Mouse (Mus musculus): Measurements from ENCODE around the gene Zp3.

Gene Zp3

DNA sequence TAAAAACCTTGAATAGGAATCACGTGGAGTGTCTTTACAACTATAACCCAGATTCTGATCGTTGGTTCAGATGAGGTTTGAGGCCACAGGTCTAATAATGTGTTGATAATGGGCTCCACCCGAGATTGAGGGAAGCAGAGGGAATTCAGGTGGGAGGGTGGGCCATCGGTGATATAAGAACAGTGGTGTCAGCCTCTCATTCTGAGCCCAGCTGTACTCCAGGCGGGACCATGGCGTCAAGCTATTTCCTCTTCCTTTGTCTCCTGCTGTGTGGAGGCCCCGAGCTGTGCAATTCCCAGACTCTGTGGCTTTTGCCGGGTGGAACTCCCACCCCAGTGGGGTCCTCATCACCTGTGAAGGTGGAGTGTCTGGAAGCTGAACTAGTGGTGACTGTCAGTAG is at the start of gene Zp3:
Zp3 (plus strand) TSS at position 196 of the 400 bp plus-strand sequence.
- DNase-seq (ENCODE audit: low spot score in 2 of 2) = no peak

DNA sequence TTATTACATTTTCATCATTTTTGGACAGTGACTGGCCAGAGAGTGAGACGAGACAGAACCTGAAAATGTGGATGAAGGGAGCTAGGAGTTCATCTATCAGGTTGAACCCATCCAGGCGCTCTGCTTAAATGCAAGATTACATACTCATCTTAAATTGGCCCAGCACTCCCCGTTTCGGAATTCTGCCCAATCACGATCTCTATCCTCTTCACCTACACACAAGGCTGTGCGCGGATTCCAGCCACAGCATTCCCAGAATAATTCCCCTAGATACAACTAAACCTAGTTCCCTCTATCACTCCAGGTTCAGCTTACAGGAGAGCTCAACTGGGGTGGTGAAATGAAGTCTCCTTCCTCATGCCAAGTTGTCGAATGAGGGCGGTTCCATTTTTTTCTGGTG is 48.4 kb upstream of the Zp3 start:
- DNase-seq (ENCODE audit: low spot score in 2 of 2) = no peak

DNA sequence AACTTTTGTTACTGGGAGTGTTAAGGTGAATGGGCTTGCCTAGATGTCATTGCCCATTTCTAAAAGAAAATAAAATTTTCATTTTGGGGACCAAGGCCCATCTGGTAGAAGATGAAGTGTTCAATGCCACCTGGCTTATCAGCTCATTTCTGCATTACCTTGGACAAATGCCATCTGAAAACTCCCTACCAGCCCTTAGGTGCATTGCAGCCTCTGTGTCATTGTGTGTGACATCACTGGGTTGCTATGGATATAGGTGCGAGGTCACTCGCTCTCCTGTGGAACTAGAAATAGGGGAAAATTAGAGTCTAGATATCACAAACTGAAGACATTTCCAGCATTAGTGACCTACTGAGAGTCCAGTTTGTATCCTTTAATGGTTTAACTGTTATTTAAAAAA is 47.5 kb upstream of the Zp3 start:
- DNase-seq (ENCODE audit: low spot score in 2 of 2) = no peak

DNA sequence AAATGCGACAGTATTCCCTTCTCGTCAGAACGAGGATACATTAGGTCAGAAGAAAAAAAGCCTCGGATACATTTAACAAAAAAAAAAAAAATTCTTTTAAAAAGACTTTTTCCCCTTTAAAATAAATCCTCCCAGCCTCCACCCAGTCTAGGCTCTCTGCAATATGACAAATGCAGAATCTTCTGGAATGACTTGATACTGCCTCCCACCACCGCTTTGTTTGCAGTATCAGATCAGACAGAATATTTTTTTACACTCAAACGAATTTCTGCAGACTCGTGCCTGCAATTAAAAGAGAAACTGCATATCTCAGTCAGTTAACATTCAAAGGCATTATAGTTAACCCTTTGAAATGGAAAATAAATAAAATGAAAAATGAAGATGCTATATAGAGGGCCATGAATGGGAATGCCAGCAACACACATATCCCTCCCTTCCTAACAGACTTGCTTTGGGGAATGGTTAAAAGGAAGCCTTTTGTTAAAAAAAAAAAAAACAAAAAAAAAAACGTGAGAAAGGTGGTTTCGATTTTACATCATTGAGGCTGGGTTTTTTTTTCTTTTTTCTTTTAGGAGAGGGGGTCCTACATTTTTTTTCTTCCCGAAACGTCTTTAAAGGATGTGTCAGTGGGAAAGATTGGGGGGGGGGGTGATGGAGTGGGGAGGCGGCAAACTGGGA is 46.5 kb upstream of the Zp3 start:
- no peak for DNase-seq (ENCODE audit: low spot score in 2 of 2)

DNA sequence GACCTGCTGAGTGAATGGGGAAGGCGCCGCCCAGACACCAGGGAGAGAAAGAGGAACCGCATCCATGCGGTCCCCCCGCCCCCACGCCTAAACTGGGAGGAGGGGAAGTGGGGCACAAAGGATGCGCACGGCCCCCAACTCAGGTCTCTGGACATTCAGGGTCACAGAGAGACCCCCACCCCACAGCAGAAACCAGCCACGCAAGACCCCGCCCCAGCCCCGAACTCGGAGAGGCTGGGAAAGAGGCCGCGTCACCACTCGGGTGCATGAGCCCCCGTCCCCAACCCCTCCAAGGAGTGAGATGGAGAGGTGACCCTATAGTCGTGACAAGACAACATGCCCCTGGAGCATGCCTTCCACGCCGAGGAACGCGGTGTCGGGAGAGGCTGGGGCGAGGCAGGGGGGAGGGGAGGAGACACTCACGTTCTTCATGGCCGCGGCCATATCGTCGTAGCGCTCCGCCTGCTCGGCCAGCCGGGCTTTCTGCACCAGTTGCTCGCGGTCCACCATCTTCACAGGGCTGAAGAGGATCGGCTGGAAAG is 45.9 kb upstream of the Zp3 start:
- peak; percentile 80 to 85 for DNase-seq (ENCODE audit: low spot score in 2 of 2)

DNA sequence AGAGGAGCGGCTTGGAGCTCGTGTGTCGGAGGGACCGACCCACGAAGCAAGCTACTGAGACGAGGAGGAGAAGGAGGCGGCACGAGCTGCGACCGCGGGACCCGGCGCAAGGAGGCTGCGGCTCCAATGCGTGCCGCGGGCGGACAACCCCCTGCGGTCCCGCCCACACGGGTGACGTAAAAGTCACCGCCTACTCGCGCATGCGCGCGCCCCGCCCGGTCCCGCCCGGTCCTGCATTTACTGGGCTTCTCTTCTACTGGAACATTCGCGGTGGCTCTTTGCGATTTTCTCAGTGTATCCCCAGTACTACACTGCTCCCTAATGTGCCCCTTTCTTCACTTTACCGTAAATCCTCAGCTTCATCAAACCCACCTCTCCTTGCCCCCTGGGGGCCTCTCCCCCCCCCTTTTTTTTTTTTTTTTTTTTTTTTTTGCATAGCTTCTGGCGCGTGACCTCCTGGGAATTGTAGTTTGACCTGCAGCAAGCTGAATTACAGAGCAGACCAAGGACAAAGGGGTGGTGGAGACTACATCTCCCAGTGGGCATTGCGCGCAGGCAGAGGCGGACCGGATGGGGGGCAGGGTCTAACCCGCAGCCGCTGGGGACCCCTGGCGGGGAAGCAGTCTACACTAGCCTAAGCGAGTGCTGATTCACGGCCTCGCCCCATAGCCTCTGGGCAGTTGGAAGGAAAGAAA is 45.3 kb upstream of the Zp3 start, which contains the start of gene Ywhag:
Ywhag (minus strand) TSS at position 136 of the 695 bp plus-strand sequence.
- DNase-seq (ENCODE audit: low spot score in 2 of 2) = peak; percentile 94 to 97

DNA sequence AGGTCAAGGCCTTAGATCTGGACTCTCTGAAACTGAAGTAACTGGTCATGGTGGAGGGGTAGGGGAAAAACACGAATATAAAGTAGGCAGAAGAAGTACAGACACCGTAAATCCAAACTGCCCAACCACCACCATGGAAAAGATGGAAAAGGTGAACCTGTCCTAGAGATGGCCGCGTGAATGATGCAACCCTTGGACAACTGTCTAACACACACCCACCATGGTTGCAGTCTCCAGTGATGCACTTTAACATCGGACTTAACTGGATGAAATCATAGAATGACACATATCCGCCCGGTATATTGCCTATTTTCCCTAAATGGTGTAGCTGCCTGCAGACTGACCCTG is 44.7 kb upstream of the Zp3 start:
- no peak for DNase-seq (ENCODE audit: low spot score in 2 of 2)

DNA sequence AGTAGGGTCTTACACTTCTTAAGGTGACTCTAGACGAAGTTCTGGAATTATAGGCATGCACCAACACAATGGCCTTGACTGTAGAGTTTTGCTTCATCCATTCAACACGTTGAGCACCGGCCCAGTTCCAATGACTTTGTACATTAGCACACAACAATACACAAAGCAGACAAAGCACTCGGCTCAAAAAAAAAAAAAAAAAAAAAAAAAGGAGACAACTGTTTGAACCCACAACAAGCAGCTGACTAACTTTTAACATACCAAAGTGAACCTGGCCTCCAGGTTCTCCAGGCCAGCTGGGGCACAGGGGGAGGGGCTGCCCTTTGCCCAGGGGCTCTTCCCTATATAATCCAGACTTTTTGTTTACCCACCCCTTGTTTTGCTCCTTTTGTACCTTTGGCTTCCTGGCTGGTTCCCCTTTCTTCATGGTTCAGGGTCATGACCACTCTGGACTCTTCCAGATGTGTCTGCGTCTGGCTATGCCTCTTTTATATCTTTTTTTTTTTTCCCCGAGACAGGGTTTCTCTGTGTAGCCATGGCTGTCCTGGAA is 44.2 kb upstream of the Zp3 start:
- DNase-seq (ENCODE audit: low spot score in 2 of 2) = no peak

DNA sequence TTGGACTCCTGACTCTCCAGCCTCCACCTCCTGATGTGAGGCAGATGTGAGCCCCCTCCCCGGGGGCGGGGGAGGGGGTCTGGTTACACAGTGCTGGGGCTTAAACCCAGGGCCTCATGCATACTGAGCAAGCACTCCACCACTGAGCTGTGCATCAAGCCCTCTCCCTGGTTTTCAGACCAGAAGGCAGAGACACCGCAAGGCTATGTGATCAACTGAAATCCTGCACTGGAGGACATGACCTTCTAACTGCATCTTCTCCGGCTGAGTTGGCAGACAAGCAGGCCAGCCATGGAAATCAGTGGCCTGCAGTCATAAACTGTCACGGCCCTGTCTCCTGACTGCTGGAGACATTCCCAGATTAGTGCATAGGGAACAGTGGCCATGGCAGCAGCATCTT is 39.3 kb upstream of the Zp3 start:
- DNase-seq (ENCODE audit: low spot score in 2 of 2) = no peak

DNA sequence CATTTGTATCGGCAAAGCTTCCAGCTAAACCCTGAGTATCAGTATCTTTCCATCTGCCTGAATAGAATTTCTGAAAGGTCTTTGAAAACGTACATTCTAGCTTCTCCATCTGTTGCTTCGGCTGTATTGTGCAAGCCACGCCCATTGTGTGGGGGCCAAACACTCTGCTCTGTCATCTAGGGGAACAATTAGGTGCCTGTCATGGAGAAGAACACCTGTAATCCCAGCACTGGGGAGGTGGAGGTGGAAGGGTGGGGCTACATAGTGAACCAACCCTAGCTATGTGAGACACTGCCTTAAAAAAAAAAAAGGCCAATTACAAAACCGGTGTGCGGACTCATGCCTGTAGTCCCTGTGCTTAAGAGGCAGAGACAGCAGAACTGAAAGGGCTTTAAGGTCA is 37.2 kb upstream of the Zp3 start:
- no peak for DNase-seq (ENCODE audit: low spot score in 2 of 2)

DNA sequence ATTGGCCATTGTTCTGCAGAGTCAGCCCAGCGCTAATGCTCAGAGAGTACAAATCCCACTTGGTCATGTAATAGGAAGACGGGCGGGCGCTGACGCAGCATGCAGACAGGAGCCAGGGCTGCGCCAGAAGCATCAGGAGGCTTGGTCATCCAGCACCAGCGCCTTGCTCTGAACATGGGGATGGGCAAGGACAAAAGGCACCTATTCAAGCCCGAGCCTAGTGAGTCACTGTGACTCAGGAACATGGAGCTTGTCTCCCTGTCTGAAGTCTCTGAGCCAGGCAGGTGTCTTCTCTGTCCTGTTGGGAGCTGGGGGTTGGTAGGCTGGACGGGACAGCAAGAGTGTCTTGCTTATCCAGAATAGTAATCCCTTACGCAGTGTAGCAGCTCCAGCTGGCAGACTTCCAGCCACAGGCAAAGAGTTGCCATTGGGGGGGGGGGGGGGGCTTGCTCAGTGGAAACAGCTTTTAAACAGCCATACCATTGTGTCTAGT is 33.9 kb upstream of the Zp3 start:
- DNase-seq (ENCODE audit: low spot score in 2 of 2) = no peak

DNA sequence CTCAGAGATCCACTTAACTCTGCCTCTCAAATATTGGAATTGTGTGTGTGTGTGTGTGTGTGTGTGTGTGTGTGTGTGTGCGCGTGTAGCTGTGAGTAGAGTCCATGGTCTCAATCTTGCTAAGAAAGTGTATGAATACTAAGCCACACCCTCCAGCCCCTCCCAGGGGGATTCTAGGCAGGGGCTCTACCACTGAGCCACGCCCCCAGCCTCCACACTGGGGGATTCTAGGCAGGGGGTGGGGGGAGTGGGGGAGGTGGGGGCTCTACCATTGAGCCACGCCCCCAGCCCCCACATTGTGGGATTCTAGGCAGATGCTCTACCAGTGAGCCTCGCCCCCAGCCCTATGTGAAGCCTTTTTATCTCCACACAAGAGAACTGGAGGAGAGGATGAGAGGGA is 33.3 kb upstream of the Zp3 start:
- no peak for DNase-seq (ENCODE audit: low spot score in 2 of 2)

DNA sequence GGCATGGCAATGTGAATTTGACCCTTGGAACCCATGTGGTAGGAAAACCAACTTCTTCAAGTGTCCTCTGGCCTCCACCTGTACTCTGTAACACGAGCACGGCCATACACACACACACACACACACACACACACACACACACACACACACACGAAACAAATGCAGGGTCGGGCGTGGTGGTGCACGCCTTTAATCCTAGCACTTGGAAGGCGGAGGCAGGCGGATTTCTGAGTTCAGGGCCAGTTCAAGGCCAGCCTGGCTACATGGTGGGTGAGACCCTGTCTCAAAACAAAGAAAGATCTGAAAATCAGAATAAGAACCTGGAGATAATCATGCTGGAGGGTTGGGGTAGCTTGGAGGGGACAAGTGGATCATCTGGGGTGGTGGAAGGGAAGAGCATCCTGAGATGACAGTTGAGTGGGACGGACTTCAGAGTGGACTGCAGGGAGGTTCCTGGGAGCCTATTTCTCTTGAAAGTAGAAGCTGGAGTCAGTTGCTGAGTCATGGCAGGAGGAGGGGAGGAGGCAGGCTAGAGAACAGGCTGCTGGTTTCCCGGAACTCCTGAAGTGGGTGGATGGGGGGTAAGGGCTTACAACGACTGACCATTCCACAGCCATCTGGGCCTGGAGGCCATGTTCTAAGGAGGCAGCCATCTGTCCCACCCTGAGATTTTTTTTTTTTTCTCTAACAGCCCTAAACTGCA is 29.0 kb upstream of the Zp3 start:
- DNase-seq (ENCODE audit: low spot score in 2 of 2) = no peak

DNA sequence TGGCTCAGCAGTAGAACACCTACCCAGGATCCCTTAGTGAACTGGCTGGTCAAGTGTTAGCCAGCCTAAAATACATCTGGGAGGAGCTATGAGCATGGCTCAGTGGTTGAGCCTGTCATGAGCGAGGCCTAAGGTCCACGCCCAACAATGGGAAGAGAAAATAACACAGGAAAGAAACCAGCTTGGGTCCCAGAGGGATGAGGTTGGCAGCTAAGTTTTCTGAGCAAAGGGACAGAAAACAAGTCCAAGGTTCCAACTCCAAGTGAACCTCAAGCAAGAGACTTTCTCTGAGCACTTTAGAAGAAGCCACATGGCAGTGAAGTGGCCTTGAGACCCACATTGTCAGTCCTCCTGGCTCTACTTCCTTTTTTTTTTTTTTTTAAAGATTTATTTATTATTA is 28.2 kb upstream of the Zp3 start:
- no peak for DNase-seq (ENCODE audit: low spot score in 2 of 2)

DNA sequence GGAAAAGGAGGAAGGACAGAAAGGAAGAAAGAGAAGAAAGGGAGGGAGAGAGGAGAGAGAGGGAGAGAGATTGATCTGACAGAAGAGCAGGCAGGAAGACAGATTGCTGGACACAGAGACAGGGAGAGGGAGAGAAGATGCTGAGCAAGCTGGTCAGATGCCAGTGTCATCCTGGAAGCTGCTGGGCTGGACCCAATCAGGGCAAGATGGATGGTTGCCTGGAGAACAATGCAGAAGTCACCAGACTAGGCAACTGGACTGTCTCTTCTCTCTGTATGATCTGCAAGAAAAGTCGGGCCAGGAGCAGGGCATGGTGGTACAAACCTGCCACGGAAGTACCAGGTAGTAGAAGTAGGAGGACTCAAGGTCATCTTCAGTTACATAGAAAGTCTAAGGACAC is 27.1 kb upstream of the Zp3 start:
- no peak for DNase-seq (ENCODE audit: low spot score in 2 of 2)

DNA sequence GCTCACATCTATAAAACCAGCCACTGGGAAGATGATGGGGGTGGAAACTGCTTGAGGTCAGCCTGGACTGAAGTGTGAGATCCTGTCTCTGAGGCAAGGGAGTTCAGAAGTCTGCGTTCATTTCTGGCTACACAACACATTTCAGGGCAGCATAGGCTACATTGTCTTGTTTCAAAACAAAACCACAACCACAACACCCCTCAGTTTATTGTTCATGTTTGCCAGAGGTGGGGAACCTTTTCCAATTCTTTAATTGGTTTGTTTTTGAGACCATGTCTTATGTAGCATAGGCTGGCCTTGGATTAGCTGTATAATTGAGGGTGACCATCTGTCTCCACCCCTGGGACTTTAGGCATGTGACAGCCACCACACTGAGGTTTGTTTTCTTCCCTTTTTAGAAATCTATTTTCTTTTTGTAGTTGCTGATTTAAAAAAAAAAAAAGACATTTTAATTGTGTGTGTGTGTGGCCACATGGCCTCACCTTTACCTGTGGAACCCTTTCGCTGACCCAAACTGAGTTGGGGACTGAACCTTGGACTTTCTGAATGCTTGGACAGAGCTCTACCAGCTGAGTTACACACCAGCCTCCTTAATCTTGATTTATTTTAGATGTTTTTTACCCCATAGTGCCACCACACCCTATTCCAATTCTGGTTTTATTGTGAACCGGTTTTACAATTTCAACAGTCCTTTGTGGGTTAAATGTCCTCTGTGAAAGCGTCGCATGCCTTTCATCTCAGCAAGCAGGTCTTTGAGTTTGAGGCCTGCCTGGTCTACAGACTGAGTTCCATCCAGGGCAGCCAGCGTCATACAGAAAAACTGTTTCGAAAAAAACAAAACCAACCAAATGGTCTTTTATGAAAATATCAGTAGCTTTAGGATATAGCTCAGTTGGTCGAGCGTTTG is 23.3 kb upstream of the Zp3 start:
- DNase-seq (ENCODE audit: low spot score in 2 of 2) = no peak

DNA sequence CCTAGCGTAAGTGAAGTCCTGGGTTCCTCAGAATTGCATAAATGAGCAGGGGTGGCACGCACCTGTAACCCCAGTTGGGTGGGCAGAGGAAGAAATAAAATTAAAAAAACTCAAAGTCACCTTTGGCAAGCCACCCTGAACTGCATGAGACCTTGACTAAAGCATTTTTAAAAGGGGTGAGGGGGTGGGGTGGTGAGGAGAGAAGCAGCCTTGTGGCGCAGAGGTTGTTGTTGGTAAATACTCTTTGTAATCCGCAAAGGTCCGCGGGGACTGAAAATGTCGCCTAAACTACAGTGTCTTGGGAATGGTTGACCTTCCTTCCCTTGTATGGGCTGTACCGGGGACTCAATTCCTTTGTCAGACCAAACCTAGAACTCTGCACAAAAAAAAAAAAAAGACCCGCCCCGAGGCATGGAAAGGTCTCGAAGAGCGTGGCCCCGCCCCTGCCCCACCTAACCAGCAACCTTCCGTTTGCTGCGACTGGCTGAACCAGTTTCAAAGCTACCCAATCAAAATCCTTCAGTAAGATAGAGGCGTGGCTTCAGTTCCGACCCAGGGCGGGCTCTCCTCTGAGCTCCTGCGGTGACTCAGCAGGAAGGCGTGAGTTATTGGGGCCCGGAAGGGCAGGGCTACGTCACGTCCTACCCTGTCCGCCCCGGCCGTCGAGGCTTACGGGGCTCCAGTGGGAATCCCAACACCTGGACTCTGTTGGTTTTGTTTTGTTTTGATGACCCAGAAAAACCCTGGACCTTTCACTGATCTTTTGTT is 22.5 kb upstream of the Zp3 start:
- peak; percentile 90 to 94 for DNase-seq (ENCODE audit: low spot score in 2 of 2)

DNA sequence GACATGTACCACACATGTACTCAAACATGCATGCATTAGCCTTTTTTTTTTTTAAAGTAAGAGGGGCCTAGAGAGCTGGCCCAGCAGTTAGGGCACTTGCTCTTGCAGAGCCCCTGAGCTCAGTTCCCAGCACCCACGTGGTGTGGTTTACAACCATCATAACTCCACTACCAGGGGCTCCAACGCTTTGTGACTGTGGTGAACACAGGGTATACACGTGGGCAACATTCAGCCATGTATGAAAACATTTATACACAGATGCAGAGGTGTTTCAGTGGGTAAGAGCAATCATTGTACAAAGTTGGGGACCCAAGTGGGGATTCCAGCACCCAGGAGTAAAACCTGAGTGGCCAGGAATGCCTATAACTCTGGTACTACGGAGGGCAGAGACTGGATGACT is 21.5 kb upstream of the Zp3 start:
- DNase-seq (ENCODE audit: low spot score in 2 of 2) = no peak

DNA sequence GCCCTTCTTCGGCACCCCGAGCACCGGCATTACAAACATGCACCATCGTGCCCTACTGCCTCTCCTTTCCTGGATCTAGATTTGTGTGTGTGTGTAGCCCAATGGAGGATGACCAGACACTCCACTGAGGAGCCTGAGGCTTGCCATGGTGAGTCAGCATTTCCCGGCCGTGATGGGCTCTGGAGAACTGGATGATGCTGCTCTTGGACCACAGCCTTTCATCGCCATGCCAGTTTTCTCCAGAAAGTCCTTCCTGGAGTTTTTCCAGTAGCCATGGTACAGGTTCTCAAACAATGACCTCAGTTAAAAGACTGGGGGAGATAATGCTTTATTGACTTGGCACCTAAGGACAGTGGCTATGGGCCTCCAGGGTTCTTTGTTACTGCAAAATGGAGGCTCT is 20.0 kb upstream of the Zp3 start:
- DNase-seq (ENCODE audit: low spot score in 2 of 2) = no peak

DNA sequence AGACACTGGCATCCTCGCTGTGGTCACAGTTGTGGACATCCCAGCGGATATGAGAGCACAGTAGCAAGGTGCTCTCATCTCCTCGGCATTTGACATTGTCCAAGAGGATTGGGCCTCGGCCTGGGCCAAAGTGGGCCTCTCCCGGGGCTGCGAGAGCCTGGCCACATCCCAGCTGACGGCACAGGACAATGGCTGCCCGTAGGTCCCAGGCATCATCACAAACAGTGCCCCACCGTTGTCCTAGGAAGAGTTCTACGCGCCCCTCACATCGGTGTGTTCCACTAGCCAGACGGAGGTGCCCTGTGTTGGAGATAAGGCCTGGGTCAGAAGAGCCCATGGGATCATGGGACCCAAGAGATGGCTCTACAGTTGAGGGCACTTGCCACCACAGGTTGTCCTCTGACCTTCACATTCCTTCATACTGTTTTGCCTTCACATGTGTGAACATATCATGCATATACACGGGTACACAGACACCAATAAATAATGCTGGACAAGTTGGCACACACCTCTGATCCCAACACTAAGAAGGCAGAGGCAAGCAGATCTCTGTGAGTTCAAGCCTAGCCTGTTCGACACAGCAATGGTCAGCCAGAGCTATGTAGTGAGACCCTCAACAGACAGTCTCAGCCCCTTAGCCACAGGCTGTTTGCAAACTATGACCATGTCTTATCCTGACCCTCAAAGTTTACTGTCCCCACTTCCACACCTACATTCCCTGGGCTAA is 18.8 kb upstream of the Zp3 start:
- no peak for DNase-seq (ENCODE audit: low spot score in 2 of 2)
